Mouse (Mus musculus) forebrain, postnatal 0 days (tissue): ENCODE data around the gene Rwdd1. TPM values are rescaled to one million over a fixed set of nuclear protein-coding genes. Genes with fewer than 3 reads are reported as not detected.
"Not testable (repeated sequence)": the region's sequence is repeated elsewhere in the genome, so short reads cannot be mapped to it uniquely, and the experiment has no call there.

Source experiments
- ATAC-seq: fragments of 200-750 bp; cut with Nextera tagmentation; 2 replicates; pipeline ENCODE4 v1.8.0; 2017; ENCODE audit warnings: mild to moderate bottlenecking, moderate library complexity
- DNase-seq: peaks from one replicate; pipeline ENCODE4 v3.0.0-alpha.2; 2015
- H3K27ac ChIP-seq: fragments of 300-500 bp; sonication (generic); 2 replicates; pipeline ENCODE4 v1.5.1; 2014; ENCODE audit warnings: low read depth, mild to moderate bottlenecking, antibody characterized with exemption, low read length, moderate library complexity, mixed read lengths
- H3K27me3 ChIP-seq: fragments of 300-500 bp; sonication (generic); 2 replicates; pipeline ENCODE4 v1.6.1; 2014; ENCODE audit warnings: mild to moderate bottlenecking, low read length, mixed read lengths; ENCODE audit not compliant: insufficient read depth
- H3K36me3 ChIP-seq: fragments of 300-500 bp; sonication (generic); 2 replicates; pipeline ENCODE4 v1.6.1; 2014; ENCODE audit warnings: mild to moderate bottlenecking, moderate library complexity; ENCODE audit not compliant: insufficient read depth
- H3K4me1 ChIP-seq: fragments of 300-500 bp; sonication (generic); 2 replicates; pipeline ENCODE4 v1.6.1; 2014; ENCODE audit warnings: antibody characterized with exemption; ENCODE audit not compliant: insufficient read depth
- H3K4me2 ChIP-seq: fragments of 300-500 bp; sonication (generic); 2 replicates; pipeline ENCODE4 v1.6.1; 2014; ENCODE audit warnings: low read depth, mild to moderate bottlenecking, moderate library complexity
- H3K4me3 ChIP-seq: fragments of 300-500 bp; sonication (generic); 2 replicates; pipeline ENCODE4 v1.5.1; 2014; ENCODE audit warnings: low read depth, low read length, mixed read lengths
- H3K9ac ChIP-seq: fragments of 300-500 bp; sonication (generic); 2 replicates; pipeline ENCODE4 v1.6.1; 2014; ENCODE audit warnings: mild to moderate bottlenecking
- H3K9me3 ChIP-seq: fragments of 300-500 bp; sonication (generic); 2 replicates; pipeline ENCODE4 v1.6.1; 2016; ENCODE audit warnings: low read length
- CTCF ChIP-seq: sonication (generic); IDR thresholded peaks from 2 replicates; pipeline ENCODE4 v1.5.1; 2016; ENCODE audit warnings: antibody characterized with exemption, control low read depth, low read depth
- WGBS: fragments of 180-500 bp; shearing (Covaris S2); extraction: QIAGEN DNeasy Blood & Tissue Kit; methylation state at CpG from one replicate; pipeline ENCODE4 v1.1.7; 2014; 5-methylcytosine and 5-hydroxymethylcytosine counted together
- polyA plus RNA-seq: library from polyadenylated mRNA; unstranded; fragments of >200 nt; fragmentation: Nextera tagmentation; extraction: Ambion mirVana; gene quantifications from 2 replicates; pipeline ENCODE4 v1.2.1, GENCODE M21; 2015
- total RNA-seq: library from RNA; depleted of rRNA; stranded (reverse); fragments of >200 nt; gene quantifications from 2 replicates; pipeline ENCODE4 v1.2.3, GENCODE M21; 2014

The Rwdd1 gene
- total and polyA plus RNA-seq, 2 experiments from 2014 or later: 155 to 176 TPM

DNA sequence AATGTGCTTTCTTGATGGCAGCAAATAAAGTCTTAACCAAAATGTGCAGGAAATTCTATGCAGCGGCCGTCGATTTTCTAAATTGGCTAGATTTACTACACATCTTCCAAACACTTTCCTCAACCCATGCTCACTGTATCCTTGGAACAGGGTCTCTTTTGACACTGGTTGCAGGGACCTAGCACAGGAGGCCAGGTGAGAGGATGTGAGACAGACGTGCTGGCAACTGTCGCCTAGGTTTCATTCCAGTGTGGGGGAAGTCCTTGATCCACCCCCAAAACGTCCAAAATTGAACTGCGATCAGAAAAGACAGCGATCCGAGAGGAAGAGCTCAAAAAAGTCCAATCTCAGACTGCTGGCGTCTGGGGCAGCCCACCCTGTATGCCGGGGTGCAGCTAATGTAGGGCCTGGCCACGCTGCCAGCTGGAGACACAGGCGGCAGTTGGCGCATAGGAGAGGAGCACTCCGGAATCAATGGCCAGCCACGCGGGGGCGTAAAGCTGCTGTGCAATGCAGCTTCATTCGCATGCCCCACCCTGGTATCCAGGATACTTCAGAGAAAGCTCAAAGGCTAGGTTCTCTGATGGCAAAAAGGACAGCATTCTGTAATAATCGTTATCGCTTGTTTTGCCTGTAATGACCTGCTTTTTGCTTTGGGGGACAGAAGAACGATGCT is 14.3 kb upstream of the Rwdd1 start:
- peak; percentile 86 for ATAC-seq
- H3K4me2 ChIP-seq: peak overlapping the region; percentile 41
- DNase-seq: peak; percentile 80
- H3K9ac ChIP-seq: peak overlapping the region; percentile 19; the same call in 1 of the 2 replicates
- H3K4me1 ChIP-seq: no peaks in the 10 kb centered on the region
- no peak overlapping the region for H3K27ac ChIP-seq
- H3K9me3 ChIP-seq: no peaks in the 10 kb centered on the region
- 17% methylated on average over 22 of the region's 22 CpGs for WGBS
- H3K27me3 ChIP-seq: no peaks in the 10 kb centered on the region; the same call in 1 of the 2 replicates
- no peaks in the 10 kb centered on the region for H3K36me3 ChIP-seq
- TF ChIP-seq CTCF: peak; percentile 77
- peak overlapping the region; percentile 21 for H3K4me3 ChIP-seq

DNA sequence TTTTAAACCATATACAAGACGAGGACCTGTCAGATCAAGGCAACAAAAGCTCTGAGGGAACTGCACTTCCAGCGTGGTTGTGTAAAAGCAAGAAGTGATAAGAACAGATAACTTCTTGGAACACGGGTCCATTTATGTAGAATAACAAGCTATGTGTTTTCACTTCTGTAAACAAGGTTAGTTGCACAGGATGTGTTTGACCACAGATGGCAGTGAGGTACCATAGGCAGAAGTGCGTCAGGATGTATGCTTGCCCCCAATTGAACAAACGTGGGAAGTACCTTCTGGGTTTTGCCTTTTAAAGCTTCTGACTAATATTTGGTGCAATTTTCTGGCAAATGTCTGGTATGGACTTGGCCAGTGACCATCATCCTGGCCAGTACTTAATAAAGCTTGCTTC is 10.9 kb upstream of the Rwdd1 start:
- no peak overlapping the region for H3K4me2 ChIP-seq
- no peaks in the 10 kb centered on the region for H3K36me3 ChIP-seq
- no peak overlapping the region for H3K27ac ChIP-seq
- no peak overlapping the region for H3K4me3 ChIP-seq
- DNase-seq (no peak), ATAC-seq (no peak)
- no peak for TF ChIP-seq CTCF
- H3K27me3 ChIP-seq: no peaks in the 10 kb centered on the region; the same call in 1 of the 2 replicates
- 76% methylated on average over 5 of the region's 5 CpGs for WGBS
- H3K9ac ChIP-seq: no peak overlapping the region
- no peaks in the 10 kb centered on the region for H3K4me1 ChIP-seq
- no peaks in the 10 kb centered on the region for H3K9me3 ChIP-seq

DNA sequence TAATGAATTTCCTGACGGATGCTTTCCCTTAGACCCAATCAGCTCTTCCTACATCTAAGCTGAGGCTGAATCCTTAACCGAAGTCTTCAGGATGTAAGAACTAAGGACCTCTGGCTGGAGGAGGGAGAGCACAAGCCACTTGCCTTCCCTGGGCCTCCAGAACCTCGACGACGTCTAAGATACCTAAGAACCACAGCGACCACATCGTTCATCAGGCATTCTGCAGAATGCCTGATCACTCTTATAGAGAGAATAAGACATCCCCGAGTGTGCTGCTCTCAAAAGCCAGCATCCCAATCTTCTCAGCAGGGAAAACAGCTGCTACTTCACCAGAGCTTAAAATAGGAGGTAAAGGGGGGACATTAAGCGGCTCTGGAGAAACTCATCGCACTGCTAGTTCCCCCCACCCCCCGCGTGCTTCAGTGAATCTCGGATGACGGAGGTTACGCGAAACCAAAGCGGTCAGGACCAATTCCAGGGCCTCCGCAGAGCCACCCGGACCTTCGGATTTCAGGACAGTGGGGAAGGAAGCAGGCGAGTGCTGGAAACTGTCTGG is 600 bp downstream of the Rwdd1 start:
- H3K27me3 ChIP-seq: no peaks in the 10 kb centered on the region
- H3K36me3 ChIP-seq: no peaks in the 10 kb centered on the region
- peak overlapping the region; percentile 90 for H3K27ac ChIP-seq
- H3K4me1 ChIP-seq: peaks cover 12% of the 10 kb centered on the region; the same call in 1 of the 2 replicates
- H3K9me3 ChIP-seq: no peaks in the 10 kb centered on the region
- ATAC-seq: no peak; the same call in 1 of the 2 replicates
- peak; percentile 66 for DNase-seq
- no peak for TF ChIP-seq CTCF
- peak overlapping the region; percentile 66 for H3K4me3 ChIP-seq
- H3K9ac ChIP-seq: peak overlapping the region; percentile 77
- WGBS: under 1% methylated on average over 21 of the region's 21 CpGs
- H3K4me2 ChIP-seq: peak overlapping the region; percentile 68

DNA sequence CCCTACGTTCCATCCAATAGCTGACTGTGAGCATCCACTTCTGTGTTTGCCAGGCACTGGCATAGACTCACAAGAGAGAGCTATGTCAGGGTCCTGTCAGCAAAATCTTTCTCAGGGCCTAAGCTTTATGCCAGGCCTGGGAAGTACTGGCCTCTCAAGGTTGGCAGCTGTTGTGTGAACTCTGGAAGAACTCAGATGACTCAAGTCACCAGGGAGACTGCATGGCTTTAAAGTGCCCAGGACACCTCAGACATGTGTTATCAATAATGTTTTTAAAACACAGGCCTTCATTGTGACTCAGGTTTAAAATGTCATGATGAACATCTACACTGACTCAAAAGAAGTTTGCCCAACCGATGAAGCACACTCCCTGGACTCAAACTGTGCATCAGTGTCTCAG is 6.2 kb downstream of the Rwdd1 start:
- ATAC-seq (no peak), DNase-seq (no peak)
- no peak for TF ChIP-seq CTCF
- no peaks in the 10 kb centered on the region for H3K9me3 ChIP-seq
- H3K4me3 ChIP-seq: no peak overlapping the region
- WGBS: 91% methylated on average over 2 of the region's 2 CpGs
- peaks cover 3% of the 10 kb centered on the region; the same call in 1 of the 2 replicates for H3K4me1 ChIP-seq
- no peak overlapping the region for H3K9ac ChIP-seq
- H3K27ac ChIP-seq: no peak overlapping the region
- no peak overlapping the region for H3K4me2 ChIP-seq
- H3K27me3 ChIP-seq: no peaks in the 10 kb centered on the region
- H3K36me3 ChIP-seq: peaks cover 10% of the 10 kb centered on the region; the same call in 1 of the 2 replicates

DNA sequence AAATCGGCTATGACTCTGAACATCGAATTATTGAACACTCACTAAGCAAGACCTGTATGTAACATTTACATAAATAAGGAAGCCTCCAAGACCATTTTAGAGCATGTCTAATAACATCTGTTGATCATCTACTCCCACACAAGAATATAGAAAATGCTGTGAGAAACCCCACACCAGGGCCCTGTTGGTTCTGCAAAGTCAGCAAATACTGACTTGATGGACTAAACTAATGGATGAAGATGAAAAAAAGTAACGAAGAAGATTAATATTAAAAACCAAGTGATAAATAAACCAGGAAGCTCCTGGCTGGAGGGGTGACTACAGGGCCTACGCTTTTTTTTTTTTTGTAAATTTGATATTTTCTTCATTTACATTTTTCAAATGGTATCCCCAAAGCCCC is 6.8 kb downstream of the Rwdd1 start:
- no peak for TF ChIP-seq CTCF
- no peak for ATAC-seq

DNA sequence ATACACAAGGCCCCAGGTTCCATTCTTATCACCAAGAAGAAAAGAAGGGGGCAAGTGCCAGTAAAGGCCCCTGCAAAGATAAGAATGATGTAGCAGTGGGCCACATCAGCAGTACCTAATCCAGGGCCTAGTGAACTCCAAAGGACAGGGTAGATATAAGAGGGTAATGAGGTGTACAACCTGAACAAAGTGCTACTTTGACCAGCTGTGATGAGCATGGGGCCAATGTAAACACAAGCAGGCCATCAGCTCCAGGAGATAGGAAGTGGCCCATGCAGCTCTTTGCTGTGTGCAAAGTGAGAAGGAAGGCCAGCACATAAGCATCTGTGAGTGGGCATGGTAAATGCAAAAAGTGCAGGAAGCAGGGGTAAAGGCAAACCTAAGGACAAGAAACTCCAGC is 21.0 kb downstream of the Rwdd1 start:
- H3K4me2 ChIP-seq: no peak overlapping the region
- no peaks in the 10 kb centered on the region for H3K9me3 ChIP-seq
- ATAC-seq (no peak), DNase-seq (no peak)
- no peak overlapping the region for H3K4me3 ChIP-seq
- H3K27me3 ChIP-seq: no peaks in the 10 kb centered on the region
- H3K9ac ChIP-seq: no peak overlapping the region
- no peak overlapping the region for H3K27ac ChIP-seq
- no peak for TF ChIP-seq CTCF
- peaks cover 64% of the 10 kb centered on the region for H3K36me3 ChIP-seq
- H3K4me1 ChIP-seq: no peaks in the 10 kb centered on the region

More for the DNA sequence above, 6.8 kb downstream of the Rwdd1 start:
- Histone ChIP-seq H3K4me2 (no peak overlapping the region), H3K4me3 (no peak overlapping the region), H3K9me3 (no peaks in the 10 kb centered on the region), H3K27me3 (no peaks in the 10 kb centered on the region), H3K9ac (no peak overlapping the region), H3K36me3 (peaks cover 13% of the 10 kb centered on the region), H3K27ac (no peak overlapping the region), H3K4me1 (no peaks in the 10 kb centered on the region)
- WGBS: 95% methylated on average over 4 of the region's 4 CpGs
- DNase-seq: no peak

DNA sequence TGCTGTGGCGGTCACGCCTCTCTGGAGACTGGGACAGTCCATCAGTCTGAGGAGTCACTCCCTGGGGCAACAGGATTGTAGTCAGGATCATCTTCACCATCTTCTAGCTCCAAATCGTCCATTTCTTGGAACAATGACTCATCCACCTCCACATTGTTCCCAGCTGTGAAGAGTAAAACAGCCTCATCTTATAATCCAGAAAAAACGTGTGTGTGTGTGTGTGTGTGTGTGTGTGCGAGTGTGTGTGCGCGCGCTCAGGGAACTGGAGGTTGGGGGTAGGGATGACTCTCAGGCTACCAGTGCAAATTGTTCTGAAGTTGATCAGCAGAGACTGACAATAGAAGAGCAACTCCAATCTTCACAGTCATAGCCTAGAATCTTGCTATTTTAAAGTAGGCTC is 22.7 kb downstream of the Rwdd1 start:
- not testable (repeated sequence) for H3K4me3 ChIP-seq, H3K9me3 ChIP-seq, H3K27me3 ChIP-seq, H3K27ac ChIP-seq, ATAC-seq, H3K4me2 ChIP-seq, DNase-seq, H3K4me1 ChIP-seq, H3K9ac ChIP-seq
- WGBS: 92% methylated on average over 6 of the region's 8 CpGs
- peaks cover 76% of the 10 kb centered on the region for H3K36me3 ChIP-seq
